Mouse (Mus musculus): ENCODE measurements around the gene Trim68. TPM values are rescaled to one million over a fixed set of nuclear protein-coding genes. Genes with fewer than 3 reads are reported as not detected.

Trim68 gene
- 2.1 and 2.6 TPM in 2 replicates for polyA plus RNA-seq (2021; fragmentation: Nextera tagmentation)
- long read RNA-seq, experiment 1, partial matches to known transcripts, result 0 of 3 reads
- long read RNA-seq, experiment 1, other reads (novel, unspliced or antisense), result 1 of 3 reads
- long read RNA-seq, experiment 2, transcript Trim68-201 (7 exons, 2,388 nt), result major isoform, 14 of 24 reads
- long read RNA-seq, experiment 2, partial matches to known transcripts, result 2 of 24 reads
- long read RNA-seq, experiment 2, other reads (novel, unspliced or antisense), result 7 of 24 reads

GRCm38 (mm10) chr7:102686944-102687501 lies at the start of gene Trim68:
Trim68 (minus strand) TSS chr7:102687327.

GRCm38 (mm10) chr7:102727391-102727790 lies 40.3 kb upstream of the Trim68 start, which contains the start of gene Olfr559:
Olfr559 (minus strand) TSS chr7:102727491.

GRCm38 (mm10) chr7:102718970-102719369 lies 31.8 kb upstream of the Trim68 start, which contains the start of gene Olfr33:
Olfr33 (minus strand) TSS chr7:102719070.

DNA sequence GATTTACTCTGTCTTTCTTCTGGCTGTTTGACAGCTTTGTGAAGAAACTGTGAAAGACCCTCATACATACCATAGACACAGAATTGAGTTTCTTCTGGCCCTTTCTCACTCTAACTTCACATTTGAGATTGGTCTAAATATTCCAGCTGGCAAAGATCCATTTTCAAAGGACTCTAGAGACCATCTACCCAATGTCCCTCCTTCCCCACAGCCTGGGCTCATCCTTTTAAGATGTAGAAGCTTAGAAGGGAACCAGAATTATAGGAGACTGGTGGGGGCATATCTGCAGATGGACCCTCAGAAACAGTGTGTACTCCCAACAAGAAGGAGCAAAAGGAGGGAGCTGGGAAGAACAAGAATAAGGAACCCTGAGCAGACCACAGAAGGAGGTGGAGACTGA lies 14.8 kb upstream of the Trim68 start, which contains the start of gene Olfr558:
Gene Olfr558 (plus strand): TSS at position 301 of the 400 bp plus-strand sequence.

DNA sequence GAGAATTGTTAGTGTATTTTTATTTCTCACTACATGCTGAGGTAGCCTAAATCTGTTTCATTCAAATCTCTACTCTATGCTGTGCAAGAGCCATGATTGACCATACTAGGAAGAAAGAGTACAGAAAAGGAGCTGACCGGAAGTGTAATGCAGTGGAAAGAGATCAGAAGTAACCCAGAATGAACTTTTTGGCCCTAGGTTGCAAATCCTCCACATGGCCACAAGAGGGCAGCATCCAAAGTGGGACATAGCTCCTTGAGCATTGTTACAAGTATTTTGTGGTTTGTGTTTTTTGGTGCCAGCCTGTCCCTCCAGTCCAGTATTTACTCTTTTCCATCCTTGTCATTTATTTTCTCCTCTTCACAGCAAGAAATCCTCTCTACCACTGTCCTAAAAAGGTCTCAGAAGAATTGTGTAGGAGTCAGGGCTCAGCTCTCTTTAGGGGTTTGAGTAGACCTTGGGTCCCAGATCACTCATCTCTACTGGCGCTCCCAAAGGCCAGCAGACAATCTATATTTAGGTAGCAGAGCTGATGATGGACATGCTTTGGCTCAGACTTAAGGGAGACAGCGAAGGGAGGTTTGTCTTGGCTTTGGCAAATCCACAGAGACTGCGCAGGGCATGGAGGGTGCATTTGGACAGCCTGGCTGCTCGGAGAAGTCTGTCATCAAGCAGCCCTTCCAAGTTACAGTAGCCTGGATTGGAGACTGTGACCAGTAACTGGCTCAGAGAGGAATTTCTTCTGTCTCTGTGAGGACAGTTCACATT lies 8.4 kb upstream of the Trim68 start, which contains the start of gene Olfr557:
Gene Olfr557 (plus strand): TSS at position 553 of the 768 bp plus-strand sequence.

GRCm38 (mm10) chr7:102664599-102664998 lies 22.5 kb downstream of the Trim68 start, which contains the start of gene Olfr556:
Olfr556 (plus strand) TSS chr7:102664899.

DNA sequence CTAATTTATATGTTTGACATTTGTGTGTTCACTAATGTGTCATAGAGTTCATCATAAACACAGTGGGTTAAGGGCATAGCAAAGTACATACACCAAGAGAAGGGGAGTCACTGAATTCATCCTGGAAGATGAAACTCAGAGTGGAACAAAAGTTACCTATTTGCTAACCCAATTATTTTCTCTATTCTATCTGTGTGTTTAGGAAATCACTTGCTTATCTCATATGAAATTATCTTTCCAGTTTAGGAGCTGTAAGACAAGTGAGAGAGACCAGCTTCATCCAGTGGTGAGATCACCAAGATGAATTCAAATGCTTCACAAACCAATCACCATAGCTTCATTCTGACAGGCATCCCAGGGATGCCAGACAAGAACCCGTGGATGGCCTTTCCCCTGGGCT lies 28.6 kb downstream of the Trim68 start, which contains the start of gene Olfr555:
Gene Olfr555 (plus strand): TSS at position 301 of the 400 bp plus-strand sequence.

DNA sequence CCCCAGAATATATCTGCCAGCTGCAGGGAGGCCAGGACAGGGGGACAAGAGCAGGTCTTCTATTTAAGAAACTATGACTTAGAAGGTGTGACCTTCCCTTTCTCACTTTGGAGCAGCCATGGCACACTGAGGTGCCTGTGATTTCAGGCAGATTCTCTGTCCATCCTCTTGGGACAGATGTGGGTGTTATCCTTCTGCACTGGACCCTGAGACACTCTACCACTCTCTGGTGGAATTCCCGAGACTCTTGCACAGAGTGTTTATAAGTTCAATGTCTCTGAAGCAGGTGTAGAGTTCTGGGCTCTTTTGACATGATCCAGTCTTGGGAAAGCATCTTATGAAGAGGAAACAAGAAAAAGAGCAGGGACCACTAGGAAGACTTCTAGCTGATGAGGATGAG lies 49.0 kb downstream of the Trim68 start, which contains the start of gene Olfr554:
Gene Olfr554 (plus strand): TSS at position 301 of the 400 bp plus-strand sequence.

Other genes with a start within 250 kb of the Trim68 start
- 8.8 and 8.9 TPM in 2 replicates for gene Rrm1, start 245.6 kb downstream of the Trim68 start, polyA plus RNA-seq (2021; fragmentation: Nextera tagmentation)
- gene Olfr543, start 205.6 kb downstream of the Trim68 start, polyA plus RNA-seq (2021; fragmentation: Nextera tagmentation), result not detected in 2 replicates
- not detected in 2 replicates for gene Olfr544, start 199.0 kb downstream of the Trim68 start, polyA plus RNA-seq (2021; fragmentation: Nextera tagmentation)
- not detected in 2 replicates for gene Olfr545, start 187.8 kb downstream of the Trim68 start, polyA plus RNA-seq (2021; fragmentation: Nextera tagmentation)
- not detected in 2 replicates for gene Olfr547, start 152.6 kb downstream of the Trim68 start, polyA plus RNA-seq (2021; fragmentation: Nextera tagmentation)
- not detected in 2 replicates for gene Olfr548-ps1, start 146.4 kb downstream of the Trim68 start, polyA plus RNA-seq (2021; fragmentation: Nextera tagmentation)
- gene Olfr549, start 137.5 kb downstream of the Trim68 start, polyA plus RNA-seq (2021; fragmentation: Nextera tagmentation), result not detected in 2 replicates
- gene Trim21, start 121.8 kb downstream of the Trim68 start, polyA plus RNA-seq (2021; fragmentation: Nextera tagmentation), result 0.54 and 0.67 TPM in 2 replicates
- 1.9 and 2.1 TPM in 2 replicates for gene Olfr550, start 115.9 kb downstream of the Trim68 start, polyA plus RNA-seq (2021; fragmentation: Nextera tagmentation)
- not detected in 2 replicates for gene Olfr551, start 95.4 kb downstream of the Trim68 start, polyA plus RNA-seq (2021; fragmentation: Nextera tagmentation)
- gene Olfr552, start 89.6 kb downstream of the Trim68 start, polyA plus RNA-seq (2021; fragmentation: Nextera tagmentation), result not detected in 2 replicates
- gene Olfr553, start 69.1 kb downstream of the Trim68 start, polyA plus RNA-seq (2021; fragmentation: Nextera tagmentation), result not detected in 2 replicates
- gene Olfr554, start 48.9 kb downstream of the Trim68 start, polyA plus RNA-seq (2021; fragmentation: Nextera tagmentation), result not detected in 2 replicates
- gene Olfr555, start 28.5 kb downstream of the Trim68 start, polyA plus RNA-seq (2021; fragmentation: Nextera tagmentation), result not detected in 2 replicates
- not detected in 2 replicates for gene Olfr556, start 22.4 kb downstream of the Trim68 start, polyA plus RNA-seq (2021; fragmentation: Nextera tagmentation)
- not detected in 2 replicates for gene Olfr557, start 8.6 kb upstream of the Trim68 start, polyA plus RNA-seq (2021; fragmentation: Nextera tagmentation)
- gene Olfr558, start 14.9 kb upstream of the Trim68 start, polyA plus RNA-seq (2021; fragmentation: Nextera tagmentation), result 0.10 and 0.13 TPM in 2 replicates
- gene Olfr33, start 31.7 kb upstream of the Trim68 start, polyA plus RNA-seq (2021; fragmentation: Nextera tagmentation), result not detected in 2 replicates
- gene Olfr559, start 40.2 kb upstream of the Trim68 start, polyA plus RNA-seq (2021; fragmentation: Nextera tagmentation), result not detected in 2 replicates
- gene Olfr560, start 72.0 kb upstream of the Trim68 start, polyA plus RNA-seq (2021; fragmentation: Nextera tagmentation), result not detected in 2 replicates
- gene Olfr78, start 72.1 kb upstream of the Trim68 start, polyA plus RNA-seq (2021; fragmentation: Nextera tagmentation), result not detected in 2 replicates
- not detected in 2 replicates for gene Olfr561, start 83.9 kb upstream of the Trim68 start, polyA plus RNA-seq (2021; fragmentation: Nextera tagmentation)
- gene Olfr564, start 116.2 kb upstream of the Trim68 start, polyA plus RNA-seq (2021; fragmentation: Nextera tagmentation), result not detected in 2 replicates
- not detected in 2 replicates for gene Olfr566, start 171.4 kb upstream of the Trim68 start, polyA plus RNA-seq (2021; fragmentation: Nextera tagmentation)
- gene Olfr568, start 189.8 kb upstream of the Trim68 start, polyA plus RNA-seq (2021; fragmentation: Nextera tagmentation), result not detected in 2 replicates
- not detected in 2 replicates for gene Olfr569, start 203.6 kb upstream of the Trim68 start, polyA plus RNA-seq (2021; fragmentation: Nextera tagmentation)
- 0.23 TPM in 1 of 2 replicates, not detected in the other for gene Olfr570, start 207.2 kb upstream of the Trim68 start, polyA plus RNA-seq (2021; fragmentation: Nextera tagmentation)
- gene Olfr571, start 230.2 kb upstream of the Trim68 start, polyA plus RNA-seq (2021; fragmentation: Nextera tagmentation), result not detected in 2 replicates
- not detected in 2 replicates for gene Olfr572, start 237.1 kb upstream of the Trim68 start, polyA plus RNA-seq (2021; fragmentation: Nextera tagmentation)

Data from layer of hippocampus, adult 6 months (tissue).